Mouse (Mus musculus) olfactory bulb, adult 2 months (tissue): ENCODE data around the gene Gm45337. TPM values are rescaled to one million over a fixed set of nuclear protein-coding genes. Genes with fewer than 3 reads are reported as not detected.
"Not testable (repeated sequence)": the region's sequence is repeated elsewhere in the genome, so short reads cannot be mapped to it uniquely, and the experiment has no call there.

Experiments used
- H3K27ac ChIP-seq: fragments of 200-500 bp; 2 replicates; pipeline ENCODE4 v1.5.1; 2012; ENCODE audit warnings: low read depth, low read length; ENCODE audit not compliant: insufficient read depth
- H3K4me1 ChIP-seq: fragments of 200-500 bp; 2 replicates; pipeline ENCODE4 v1.6.1; 2012; ENCODE audit warnings: low read length; ENCODE audit not compliant: control insufficient read depth, insufficient read depth
- H3K4me3 ChIP-seq: fragments of 200-500 bp; 2 replicates; pipeline ENCODE4 v1.5.1; 2012; ENCODE audit warnings: mild to moderate bottlenecking, low read depth, low read length, moderate library complexity; ENCODE audit not compliant: insufficient read depth
- CTCF ChIP-seq: fragments of 200-500 bp; IDR thresholded peaks from 2 replicates; pipeline ENCODE4 v1.5.1; 2012; ENCODE audit warnings: low read depth, mild to moderate bottlenecking, low read length, moderate library complexity; ENCODE audit not compliant: insufficient read depth
- POLR2A ChIP-seq: fragments of 200-500 bp; IDR thresholded peaks from 2 replicates; pipeline ENCODE4 v1.6.1; 2012; ENCODE audit warnings: mild to moderate bottlenecking, low read depth, low read length, moderate library complexity; ENCODE audit not compliant: insufficient read depth
- WGBS: fragments of 180-500 bp; shearing (Covaris S2); methylation state at CpG from one replicate; pipeline ENCODE4 v1.1.7; 2018; 5-methylcytosine and 5-hydroxymethylcytosine counted together
- polyA plus RNA-seq: library from polyadenylated mRNA; stranded (reverse); fragments of >200 nt; gene quantifications from 2 replicates; pipeline ENCODE4 v1.2.4, GENCODE M21; 2012; ENCODE audit warnings: low replicate concordance; ENCODE audit not compliant: missing spikeins, insufficient read depth, insufficient read length

The Gm45337 gene
- polyA plus RNA-seq, 1 experiment: not detected

- H3K4me1 ChIP-seq: no peaks in the 10 kb centered on the region; the same call in 1 of the 2 replicates
- no peak overlapping the region for H3K27ac ChIP-seq
- TF ChIP-seq POLR2A (no peak), CTCF (no peak)
- H3K4me3 ChIP-seq: no peak overlapping the region
- WGBS: 59% methylated on average over 1 of the region's 1 CpGs
These were observed 10.9 kb upstream of the Gm45337 start for GRCm38 (mm10) chr7:142155308-142155707.

- TF ChIP-seq POLR2A (no peak), CTCF (no peak)
- Histone ChIP-seq H3K27ac (no peak overlapping the region), H3K4me3 (no peak overlapping the region), H3K4me1 (no peaks in the 10 kb centered on the region; the same call in 1 of the 2 replicates)
- WGBS: 88% methylated on average over 4 of the region's 4 CpGs
These were observed 7.8 kb upstream of the Gm45337 start for GRCm38 (mm10) chr7:142152191-142152590.

- H3K27ac ChIP-seq: no peak overlapping the region
- TF ChIP-seq CTCF (no peak), POLR2A (no peak)
- H3K4me3 ChIP-seq: no peak overlapping the region
- H3K4me1 ChIP-seq: no peaks in the 10 kb centered on the region
These were observed 4.2 kb upstream of the Gm45337 start for GRCm38 (mm10) chr7:142148633-142149032.

GRCm38 (mm10) chr7:142146033-142146432 lies 1.6 kb upstream of the Gm45337 start:
- Histone ChIP-seq H3K27ac (no peak overlapping the region), H3K4me1 (no peaks in the 10 kb centered on the region), H3K4me3 (no peak overlapping the region)
- TF ChIP-seq POLR2A (no peak), CTCF (no peak)
- 6% methylated on average over 1 of the region's 1 CpGs for WGBS

- Histone ChIP-seq H3K4me1 (no peaks in the 10 kb centered on the region), H3K27ac (no peak overlapping the region), H3K4me3 (no peak overlapping the region)
- WGBS: 52% methylated on average over 4 of the region's 4 CpGs
- TF ChIP-seq CTCF (no peak), POLR2A (no peak)
These were observed 1.1 kb upstream of the Gm45337 start for GRCm38 (mm10) chr7:142145413-142145940.

- H3K27ac ChIP-seq, H3K4me1 ChIP-seq, H3K4me3 ChIP-seq: not testable (repeated sequence)
- WGBS: 76% methylated on average over 1 of the region's 1 CpGs
These were observed 849 bp downstream of the Gm45337 start for GRCm38 (mm10) chr7:142143506-142144010.

- WGBS: 8% methylated on average over 1 of the region's 1 CpGs
- no peak for TF ChIP-seq POLR2A
- no peak for TF ChIP-seq CTCF
- H3K4me3 ChIP-seq: no peak overlapping the region
- no peaks in the 10 kb centered on the region for H3K4me1 ChIP-seq
- no peak overlapping the region for H3K27ac ChIP-seq
These were observed 3.7 kb downstream of the Gm45337 start for GRCm38 (mm10) chr7:142140696-142141095.

- H3K4me3 ChIP-seq, H3K27ac ChIP-seq, H3K4me1 ChIP-seq: not testable (repeated sequence)
- WGBS: 53% methylated on average over 2 of the region's 2 CpGs
These were observed 8.5 kb downstream of the Gm45337 start, which contains the start of gene Gm39115 for GRCm38 (mm10) chr7:142135934-142136333. Gene Gm39115 (minus strand): TSS chr7:142136034.

GRCm38 (mm10) chr7:142134206-142134995 lies 10.0 kb downstream of the Gm45337 start:
- no peak overlapping the region for H3K4me3 ChIP-seq
- no peaks in the 10 kb centered on the region for H3K4me1 ChIP-seq
- WGBS: 62% methylated on average over 4 of the region's 4 CpGs
- TF ChIP-seq POLR2A: no peak
- TF ChIP-seq CTCF: no peak
- H3K27ac ChIP-seq: no peak overlapping the region

GRCm38 (mm10) chr7:142128843-142129242 lies 15.6 kb downstream of the Gm45337 start:
- TF ChIP-seq POLR2A (no peak), CTCF (no peak)
- no peak overlapping the region for H3K27ac ChIP-seq
- no peak overlapping the region for H3K4me3 ChIP-seq
- no peaks in the 10 kb centered on the region for H3K4me1 ChIP-seq
- WGBS: 76% methylated on average over 4 of the region's 4 CpGs

GRCm38 (mm10) chr7:142120629-142121028 lies 23.8 kb downstream of the Gm45337 start, which contains the start of gene Gm45618:
Gene Gm45618 (minus strand): TSS chr7:142120729.
- not testable (repeated sequence) for H3K4me1 ChIP-seq, H3K27ac ChIP-seq, H3K4me3 ChIP-seq
- WGBS: 91% methylated on average over 1 of the region's 1 CpGs
